Mouse (Mus musculus) stomach, adult 2 months (tissue): ENCODE data around the gene Hist1h1d. TPM values are rescaled to one million over a fixed set of nuclear protein-coding genes. Genes with fewer than 3 reads are reported as not detected.

Experiments
- polyA plus RNA-seq: library from polyadenylated mRNA; depleted of rRNA; stranded (reverse); fragments of >200 nt; gene quantifications from 2 replicates; pipeline ENCODE4 v1.2.3, GENCODE M21; 2012; rRNA removed

Gene Hist1h1d
- polyA plus RNA-seq, result 0.04 and 0.10 TPM in 2 replicates

DNA sequence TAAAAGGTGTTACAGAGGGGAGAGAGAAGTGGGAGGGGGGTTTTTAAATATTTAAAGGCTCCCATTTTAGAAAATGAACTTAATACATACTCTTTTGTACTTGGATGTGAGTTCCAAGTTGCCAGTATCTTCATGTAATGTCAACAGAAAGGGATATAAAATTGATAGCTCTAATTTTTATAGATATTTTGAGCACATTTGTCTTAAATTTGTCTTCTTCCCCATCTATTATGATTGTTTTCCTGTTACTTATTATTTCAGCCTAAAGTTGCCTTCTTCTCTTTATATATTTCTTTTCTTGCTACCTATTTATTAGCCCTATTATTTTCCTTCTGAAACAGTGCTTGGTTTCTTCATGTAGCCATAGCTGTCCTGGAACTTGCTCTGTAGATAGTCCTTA lies at the start of gene Hist1h1d:
Hist1h1d (plus strand) TSS at position 301 of the 400 bp plus-strand sequence.

DNA sequence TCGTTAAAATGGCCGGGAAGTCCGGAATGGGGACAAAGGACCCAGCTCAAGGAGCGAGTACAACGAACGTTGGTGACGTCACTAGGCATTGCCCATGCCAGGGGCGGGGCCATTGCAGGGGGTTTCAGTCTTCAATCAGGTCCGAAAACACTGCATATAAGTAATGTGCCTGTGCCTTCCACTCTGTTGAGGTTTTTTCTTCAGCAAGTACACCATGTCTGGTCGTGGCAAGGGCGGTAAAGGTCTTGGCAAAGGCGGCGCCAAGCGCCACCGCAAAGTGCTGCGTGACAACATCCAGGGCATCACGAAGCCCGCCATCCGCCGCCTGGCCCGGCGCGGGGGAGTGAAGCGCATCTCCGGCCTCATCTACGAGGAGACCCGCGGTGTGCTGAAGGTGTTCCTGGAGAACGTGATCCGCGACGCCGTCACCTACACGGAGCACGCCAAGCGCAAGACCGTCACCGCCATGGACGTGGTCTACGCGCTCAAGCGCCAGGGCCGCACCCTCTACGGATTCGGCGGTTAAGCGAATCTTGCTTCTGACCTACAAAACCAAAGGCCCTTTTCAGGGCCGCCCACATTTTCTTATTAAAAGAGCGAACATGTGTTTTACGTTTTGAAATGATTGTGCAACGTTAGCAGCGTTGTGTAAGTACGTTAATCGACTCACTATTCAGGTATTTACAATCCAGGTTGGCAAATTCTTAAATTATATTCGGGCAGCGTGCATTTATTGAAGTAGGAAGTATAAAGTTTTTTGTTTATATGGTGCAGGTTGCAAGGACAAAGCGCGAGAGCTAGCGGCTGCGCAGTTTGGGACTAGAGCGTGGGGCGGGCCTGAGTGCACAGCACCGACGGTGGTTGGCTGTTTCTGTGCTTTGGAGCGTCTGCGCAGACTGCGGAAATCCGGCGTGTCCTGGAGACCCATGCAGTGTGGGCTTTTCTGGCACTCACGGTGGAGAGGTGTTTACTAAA lies 21.9 kb upstream of the Hist1h1d start, which contains the start of gene Hist1h4h:
Hist1h4h (plus strand) TSS at position 150 of the 975 bp plus-strand sequence.

DNA sequence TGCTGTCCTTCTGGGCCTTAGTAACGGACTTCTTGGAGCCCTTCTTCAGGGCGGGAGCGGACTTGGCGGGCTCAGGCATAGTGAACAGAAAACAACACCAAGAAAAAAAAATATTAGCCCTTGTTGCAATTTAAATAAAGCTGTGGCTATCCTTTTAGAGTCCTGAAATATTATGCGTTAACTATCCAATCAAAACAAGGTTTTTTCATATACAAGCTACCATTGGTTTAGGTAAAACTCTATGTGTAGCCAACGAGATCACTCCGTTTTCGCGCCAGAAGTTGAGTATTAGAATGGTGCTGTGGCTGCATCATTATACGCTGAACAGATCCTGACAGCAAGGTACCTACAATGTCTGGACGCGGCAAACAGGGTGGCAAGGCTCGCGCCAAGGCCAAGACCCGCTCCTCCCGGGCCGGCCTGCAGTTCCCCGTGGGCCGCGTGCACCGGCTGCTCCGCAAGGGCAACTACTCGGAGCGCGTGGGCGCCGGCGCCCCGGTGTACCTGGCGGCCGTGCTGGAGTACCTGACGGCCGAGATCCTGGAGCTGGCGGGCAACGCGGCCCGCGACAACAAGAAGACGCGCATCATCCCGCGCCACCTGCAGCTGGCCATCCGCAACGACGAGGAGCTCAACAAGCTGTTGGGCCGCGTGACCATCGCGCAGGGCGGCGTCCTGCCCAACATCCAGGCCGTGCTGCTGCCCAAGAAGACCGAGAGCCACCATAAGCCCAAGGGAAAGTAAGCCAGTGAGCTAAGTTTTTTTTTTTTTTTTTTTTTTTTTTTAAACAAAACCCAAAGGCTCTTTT lies 19.3 kb upstream of the Hist1h1d start, which contains the start of gene Hist1h2af:
Hist1h2af (plus strand) TSS at position 347 of the 808 bp plus-strand sequence.

DNA sequence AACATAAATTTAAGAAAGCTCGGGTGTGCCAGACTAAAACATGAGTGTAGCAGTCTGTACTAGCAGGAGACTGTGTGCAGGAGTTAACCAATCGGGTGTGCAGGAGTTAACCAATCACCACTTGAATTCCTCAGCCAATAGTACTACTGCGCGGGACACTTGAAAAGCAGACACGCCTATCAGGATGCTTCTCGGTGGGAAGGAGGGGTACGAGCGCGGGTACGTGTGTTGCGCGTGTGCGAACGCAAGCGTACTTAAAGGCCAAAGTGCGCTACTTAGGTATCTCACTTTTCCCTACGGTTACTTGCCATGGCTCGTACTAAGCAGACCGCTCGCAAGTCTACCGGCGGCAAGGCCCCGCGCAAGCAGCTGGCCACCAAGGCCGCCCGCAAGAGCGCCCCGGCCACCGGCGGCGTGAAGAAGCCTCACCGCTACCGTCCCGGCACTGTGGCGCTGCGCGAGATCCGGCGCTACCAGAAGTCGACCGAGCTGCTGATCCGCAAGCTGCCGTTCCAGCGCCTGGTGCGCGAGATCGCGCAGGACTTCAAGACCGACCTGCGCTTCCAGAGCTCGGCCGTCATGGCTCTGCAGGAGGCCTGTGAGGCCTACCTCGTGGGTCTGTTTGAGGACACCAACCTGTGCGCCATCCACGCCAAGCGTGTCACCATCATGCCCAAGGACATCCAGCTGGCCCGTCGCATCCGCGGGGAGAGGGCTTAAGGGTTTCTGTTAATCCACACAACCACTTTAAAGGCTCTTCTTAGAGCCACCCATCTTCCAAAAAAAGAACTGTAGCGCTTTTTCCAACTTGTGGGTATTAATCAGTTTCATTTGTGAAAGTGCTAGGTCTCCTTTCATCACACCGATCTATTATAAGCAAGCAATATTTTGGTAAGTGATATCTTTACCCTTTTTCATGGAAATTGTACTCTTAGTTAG lies 17.7 kb upstream of the Hist1h1d start, which contains the start of gene Hist1h3g:
Hist1h3g (plus strand) TSS at position 286 of the 939 bp plus-strand sequence.

DNA sequence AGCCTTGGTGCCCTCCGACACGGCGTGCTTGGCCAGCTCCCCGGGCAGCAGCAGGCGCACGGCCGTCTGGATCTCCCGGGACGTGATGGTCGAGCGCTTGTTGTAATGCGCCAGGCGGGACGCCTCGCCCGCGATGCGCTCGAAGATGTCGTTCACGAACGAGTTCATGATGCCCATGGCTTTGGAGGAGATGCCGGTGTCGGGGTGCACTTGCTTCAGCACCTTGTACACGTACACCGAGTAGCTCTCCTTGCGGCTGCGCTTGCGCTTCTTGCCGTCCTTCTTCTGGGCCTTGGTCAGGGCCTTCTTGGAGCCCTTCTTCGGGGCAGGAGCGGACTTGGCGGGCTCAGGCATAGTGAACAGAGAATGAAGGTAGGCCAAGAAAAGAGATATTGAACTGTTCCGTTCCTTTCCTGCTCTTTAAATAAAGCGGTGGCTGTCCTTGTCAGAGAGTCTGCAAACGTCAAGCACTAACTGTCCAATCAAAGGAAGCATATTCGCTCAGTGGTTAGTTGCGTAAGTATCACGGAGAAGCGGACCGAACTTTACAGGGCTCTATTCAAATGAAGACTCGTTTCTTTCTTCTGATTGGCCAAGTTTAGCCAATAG lies 10.0 kb upstream of the Hist1h1d start, which contains the start of gene Hist1h2bh:
Hist1h2bh (minus strand) TSS at position 394 of the 609 bp plus-strand sequence.

DNA sequence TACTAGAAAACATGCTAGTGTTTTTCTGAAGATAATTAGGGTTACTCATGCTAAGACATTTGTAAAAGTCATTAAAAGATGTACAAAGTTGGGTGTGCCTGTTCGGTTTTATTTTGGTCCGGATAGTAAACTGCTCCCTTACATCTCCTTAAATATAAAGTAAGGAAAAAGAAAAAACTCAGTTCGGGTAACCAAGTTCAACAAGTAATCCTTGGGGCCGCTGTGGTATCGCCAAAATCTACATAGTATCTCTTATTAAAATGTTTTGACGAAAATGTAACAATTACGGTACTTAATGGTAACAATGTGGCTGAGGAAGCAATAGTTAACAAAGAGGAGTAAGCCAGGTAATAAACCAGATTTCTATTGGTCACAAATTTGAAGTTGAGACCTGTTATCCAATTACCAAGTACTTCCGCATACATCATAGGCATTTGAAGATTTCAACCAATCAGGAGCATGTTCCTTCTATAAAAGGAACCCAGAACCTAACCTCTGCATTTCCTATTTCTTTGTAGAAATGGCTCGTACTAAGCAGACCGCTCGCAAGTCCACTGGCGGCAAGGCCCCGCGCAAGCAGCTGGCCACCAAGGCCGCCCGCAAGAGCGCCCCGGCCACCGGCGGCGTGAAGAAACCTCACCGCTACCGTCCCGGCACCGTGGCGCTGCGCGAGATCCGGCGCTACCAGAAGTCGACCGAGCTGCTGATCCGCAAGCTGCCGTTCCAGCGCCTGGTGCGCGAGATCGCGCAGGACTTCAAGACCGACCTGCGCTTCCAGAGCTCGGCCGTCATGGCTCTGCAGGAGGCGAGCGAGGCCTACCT lies 8.9 kb upstream of the Hist1h1d start, which contains the start of gene Hist1h3f:
Hist1h3f (plus strand) TSS at position 88 of the 822 bp plus-strand sequence.

DNA sequence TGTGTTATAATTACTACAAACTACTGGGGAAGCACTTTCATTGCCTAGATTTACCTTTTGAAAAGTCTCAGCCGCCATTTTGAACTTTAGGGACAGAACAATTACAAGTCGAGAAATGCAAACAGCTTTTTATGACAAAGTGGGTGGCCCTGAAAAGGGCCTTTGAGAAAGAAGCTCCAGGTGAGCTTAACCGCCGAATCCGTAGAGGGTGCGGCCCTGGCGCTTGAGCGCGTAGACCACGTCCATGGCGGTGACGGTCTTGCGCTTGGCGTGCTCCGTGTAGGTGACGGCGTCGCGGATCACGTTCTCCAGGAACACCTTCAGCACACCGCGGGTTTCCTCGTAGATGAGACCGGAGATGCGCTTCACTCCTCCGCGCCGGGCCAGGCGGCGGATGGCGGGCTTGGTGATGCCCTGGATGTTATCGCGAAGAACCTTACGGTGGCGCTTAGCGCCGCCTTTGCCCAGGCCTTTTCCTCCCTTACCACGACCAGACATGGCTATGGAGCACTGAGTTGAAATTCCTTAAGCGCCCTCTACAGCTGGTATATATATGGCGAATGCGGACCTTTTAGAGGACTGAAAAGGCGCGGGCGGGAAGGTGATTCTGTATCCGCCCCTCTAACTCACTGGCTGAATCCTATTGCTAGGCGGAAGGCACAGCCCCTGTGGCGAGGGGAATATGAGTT lies 1.8 kb upstream of the Hist1h1d start, which contains the start of gene Hist1h4f:
Hist1h4f (minus strand) TSS at position 503 of the 689 bp plus-strand sequence.

DNA sequence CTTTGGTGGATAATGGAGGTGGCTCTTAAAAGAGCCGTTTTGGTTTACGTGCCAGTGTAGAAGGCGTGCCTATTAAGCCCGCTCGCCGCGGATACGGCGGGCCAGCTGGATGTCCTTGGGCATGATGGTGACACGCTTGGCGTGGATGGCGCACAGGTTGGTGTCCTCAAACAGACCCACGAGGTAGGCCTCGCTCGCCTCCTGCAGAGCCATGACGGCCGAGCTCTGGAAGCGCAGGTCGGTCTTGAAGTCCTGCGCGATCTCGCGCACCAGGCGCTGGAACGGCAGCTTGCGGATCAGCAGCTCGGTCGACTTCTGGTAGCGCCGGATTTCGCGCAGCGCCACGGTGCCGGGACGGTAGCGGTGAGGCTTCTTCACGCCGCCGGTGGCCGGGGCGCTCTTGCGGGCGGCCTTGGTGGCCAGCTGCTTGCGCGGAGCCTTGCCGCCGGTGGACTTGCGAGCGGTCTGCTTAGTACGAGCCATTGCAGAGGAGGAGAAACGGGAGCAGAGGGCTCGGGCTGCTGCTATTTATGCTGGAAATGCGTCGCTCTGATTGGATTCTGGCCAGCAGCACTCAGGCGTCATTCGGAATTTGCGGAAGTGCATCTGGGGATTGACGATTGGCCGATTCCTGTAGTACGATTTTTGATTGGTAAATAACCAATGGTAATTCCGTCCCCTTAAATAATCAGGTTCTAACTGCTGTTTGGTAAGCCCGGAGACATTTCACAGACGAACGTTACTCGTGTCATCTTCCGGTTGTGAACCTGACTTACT lies 9.0 kb downstream of the Hist1h1d start, which contains the start of gene Hist1h3e:
Hist1h3e (minus strand) TSS at position 487 of the 777 bp plus-strand sequence.

DNA sequence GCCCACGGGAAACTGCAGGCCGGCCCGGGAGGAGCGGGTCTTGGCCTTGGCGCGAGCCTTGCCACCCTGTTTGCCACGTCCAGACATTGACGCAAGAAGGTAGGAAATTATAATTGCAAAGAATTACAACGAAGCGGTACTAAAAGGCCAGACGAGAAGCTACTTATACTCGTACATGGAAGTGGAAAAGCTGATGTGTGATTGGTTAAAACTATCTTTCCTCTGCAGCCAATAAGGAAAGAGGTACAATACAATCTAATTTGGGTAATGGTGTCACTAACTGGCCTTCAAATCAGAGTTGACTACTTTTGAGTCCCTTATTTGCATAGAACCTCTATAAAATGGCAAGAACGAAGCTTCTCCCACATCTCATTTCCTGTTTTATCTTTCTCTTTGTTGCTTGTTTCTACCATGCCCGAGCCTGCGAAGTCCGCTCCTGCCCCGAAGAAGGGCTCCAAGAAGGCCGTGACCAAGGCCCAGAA lies 18.0 kb downstream of the Hist1h1d start, which contains the start of the genes Hist1h2ae and Hist1h2bg:
Hist1h2ae (minus strand) TSS at position 199 of the 482 bp plus-strand sequence.
Hist1h2bg (plus strand) TSS at position 375 of the 482 bp plus-strand sequence.

DNA sequence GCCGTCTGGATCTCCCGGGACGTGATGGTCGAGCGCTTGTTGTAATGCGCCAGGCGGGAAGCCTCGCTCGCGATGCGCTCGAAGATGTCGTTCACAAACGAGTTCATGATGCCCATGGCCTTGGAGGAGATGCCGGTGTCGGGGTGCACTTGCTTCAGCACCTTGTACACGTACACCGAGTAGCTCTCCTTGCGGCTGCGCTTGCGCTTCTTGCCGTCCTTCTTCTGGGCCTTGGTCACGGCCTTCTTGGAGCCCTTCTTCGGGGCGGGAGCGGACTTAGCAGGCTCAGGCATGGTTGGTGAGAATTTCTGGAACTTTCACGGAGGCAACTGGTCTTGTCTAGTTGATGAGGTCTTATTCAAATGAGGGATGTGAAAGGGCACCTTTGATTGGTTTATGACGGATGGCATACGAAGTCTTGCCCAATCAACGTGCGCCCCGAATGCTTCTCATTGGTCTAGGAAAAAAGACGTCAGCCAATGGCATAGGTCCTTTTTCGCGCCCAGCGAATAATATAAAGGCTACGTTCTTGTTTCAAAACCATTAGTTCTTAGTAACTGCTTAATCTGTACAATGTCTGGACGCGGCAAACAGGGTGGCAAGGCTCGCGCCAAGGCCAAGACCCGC lies 20.9 kb downstream of the Hist1h1d start, which contains the start of the genes Hist1h2bf and Hist1h2ad:
Hist1h2bf (minus strand) TSS at position 299 of the 627 bp plus-strand sequence.
Hist1h2ad (plus strand) TSS at position 484 of the 627 bp plus-strand sequence.

DNA sequence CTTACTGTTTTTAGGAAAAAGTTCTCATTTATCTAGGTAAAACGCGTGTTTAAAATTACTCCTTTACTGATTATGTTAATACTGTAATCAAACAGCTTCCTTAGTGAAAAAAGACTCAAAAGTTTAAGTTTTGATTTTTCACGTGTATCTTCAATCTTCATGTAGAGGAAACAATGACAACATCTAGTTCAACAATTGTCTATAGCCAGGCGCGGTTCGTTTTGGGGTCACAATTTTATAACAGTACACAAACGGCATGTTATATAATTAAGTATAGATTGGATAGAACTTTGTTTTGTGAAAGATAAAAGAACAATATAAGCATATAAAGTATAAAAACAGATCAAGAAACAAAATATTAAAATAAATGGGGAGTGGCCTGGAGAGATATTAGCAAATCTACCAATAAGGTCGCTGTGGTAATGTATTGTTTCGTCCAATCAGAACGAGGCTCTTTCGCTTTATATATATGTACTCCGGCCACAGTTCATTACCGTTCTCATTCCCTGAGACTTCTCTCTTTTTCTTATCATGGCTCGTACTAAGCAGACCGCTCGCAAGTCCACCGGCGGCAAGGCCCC lies 22.3 kb downstream of the Hist1h1d start, which contains the start of gene Hist1h3d:
Hist1h3d (plus strand) TSS at position 493 of the 581 bp plus-strand sequence.

DNA sequence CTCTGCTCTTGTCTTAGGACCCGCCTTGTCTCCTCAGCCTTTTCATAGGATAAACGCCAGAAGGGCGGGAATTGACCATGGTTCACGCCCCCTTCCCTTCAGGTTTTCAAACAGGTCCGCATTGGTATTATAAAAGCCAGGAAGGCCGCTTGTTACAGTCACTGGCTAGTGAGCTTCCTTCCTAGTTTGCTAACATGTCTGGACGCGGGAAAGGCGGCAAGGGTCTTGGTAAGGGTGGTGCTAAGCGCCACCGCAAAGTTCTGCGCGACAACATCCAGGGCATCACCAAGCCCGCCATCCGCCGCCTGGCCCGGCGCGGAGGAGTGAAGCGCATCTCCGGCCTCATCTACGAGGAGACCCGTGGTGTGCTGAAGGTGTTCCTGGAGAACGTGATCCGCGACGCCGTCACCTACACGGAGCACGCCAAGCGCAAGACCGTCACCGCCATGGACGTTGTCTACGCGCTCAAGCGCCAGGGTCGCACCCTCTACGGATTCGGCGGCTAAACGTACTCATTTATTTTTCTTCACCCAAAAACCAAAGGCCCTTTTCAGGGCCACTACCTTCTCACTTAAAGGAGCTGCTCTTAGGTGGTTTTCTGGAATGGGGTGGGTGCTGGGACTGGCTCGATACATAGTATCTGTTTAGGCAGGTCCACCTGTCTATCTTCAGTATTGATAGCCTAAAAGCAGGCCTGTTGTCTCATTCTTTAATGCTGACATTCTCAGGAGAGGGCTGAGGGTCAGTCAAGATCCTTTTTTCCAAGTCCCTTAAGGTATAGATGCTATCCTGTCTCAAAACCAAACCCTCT lies 28.6 kb downstream of the Hist1h1d start, which contains the start of gene Hist1h4d:
Hist1h4d (plus strand) TSS at position 191 of the 811 bp plus-strand sequence.

